Mouse (Mus musculus) monocyte, adult 2 months (primary cell): ENCODE data around the gene Zcchc4.

Source experiments
- DNase-seq, 2 experiments: peaks; one replicate each; pipeline ENCODE4 v3.0.0; 2022; ENCODE audit warnings: low spot score in 2 of 2, low read depth in 1 of 2

Gene Zcchc4

GRCm38 (mm10) chr5:52868918-52869703 lies 93.9 kb downstream of the Zcchc4 start:
- no peak for DNase-seq

GRCm38 (mm10) chr5:52871461-52871860 lies 96.3 kb downstream of the Zcchc4 start:
- DNase-seq: no peak

GRCm38 (mm10) chr5:52871986-52872385 lies 96.8 kb downstream of the Zcchc4 start:
- no peak for DNase-seq
